Mouse (Mus musculus): ENCODE measurements at regions not wholly inside any gene's neighbourhood (a gene's known extent, or its start where the extent isn't known, plus 50 kb on each side); places are given as distances from the start of the nearest gene placed in this dataset.

DNA sequence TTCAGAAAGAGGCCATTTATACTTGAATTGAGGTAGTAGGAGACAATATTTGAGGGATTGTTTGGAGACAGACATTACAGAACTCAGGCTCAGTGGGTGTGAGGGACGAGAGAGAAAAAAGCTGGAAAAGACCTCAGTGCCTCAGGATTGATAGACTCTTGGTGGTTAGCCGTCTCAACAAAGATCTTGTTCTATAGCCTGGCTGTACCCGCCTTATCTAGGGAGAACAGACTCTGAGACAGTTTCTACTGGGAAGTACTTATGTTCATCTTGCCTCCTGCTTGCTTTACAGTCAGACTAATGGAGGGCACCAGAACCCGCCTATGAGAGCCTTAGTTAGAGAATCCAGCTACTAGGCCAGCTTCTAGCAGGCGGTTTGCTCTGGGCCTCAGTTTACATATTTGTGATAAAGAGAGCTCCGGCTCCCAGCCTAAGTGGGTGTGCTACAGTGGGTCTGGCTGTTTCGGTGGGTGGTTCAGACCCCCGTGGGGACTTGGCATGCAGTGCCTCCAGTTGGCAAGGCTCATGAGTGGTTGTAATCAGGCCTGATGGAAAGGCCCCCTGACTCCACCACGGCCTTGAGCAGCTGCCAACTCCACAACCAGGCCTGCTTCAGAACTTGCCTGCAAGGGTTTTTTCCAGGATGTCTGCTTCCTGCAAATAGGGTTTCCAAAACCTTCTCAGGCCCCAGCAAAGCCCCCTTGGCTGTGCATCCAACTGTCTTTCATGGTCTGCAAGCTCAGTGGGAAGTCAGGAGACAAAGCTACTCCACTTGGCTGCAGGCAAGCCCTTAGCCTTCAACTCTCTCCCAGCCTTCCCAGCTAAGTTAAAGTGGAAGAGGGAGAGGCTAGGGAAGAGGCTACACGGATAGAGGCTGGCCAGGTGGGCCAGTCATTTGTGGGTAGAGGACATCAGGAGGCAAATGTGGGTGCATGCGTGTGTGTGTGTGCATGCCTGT is 124.1 kb downstream of the Zfp36l1 start:
- TF ChIP-seq CTCF (IDR thresholded peaks at IDR 0.05): no peak
- no peak for TF ChIP-seq EP300 (IDR thresholded peaks at IDR 0.05; ENCODE audit: insufficient read depth, low read depth, low read length)

All from heart, adult 2 months (tissue).